Mouse (Mus musculus) ES-Bruce4 (cell line): ENCODE results near the gene Erbin.

Experiments
- CTCF ChIP-seq: IDR thresholded peaks from one replicate; pipeline ENCODE4 v1.8.1; 2011; ENCODE audit warnings: low read depth, low read length
- POLR2A ChIP-seq: IDR thresholded peaks from one replicate; pipeline ENCODE4 v1.8.1; 2011; ENCODE audit warnings: low read length; ENCODE audit not compliant: insufficient read depth

- TF ChIP-seq CTCF (no peak), POLR2A (no peak)
Observed at GRCm38 (mm10) chr13:103847614-103848013, 72.7 kb downstream of the Erbin start.
